Mouse (Mus musculus): ENCODE data around the gene Tmcc1.

DNA sequence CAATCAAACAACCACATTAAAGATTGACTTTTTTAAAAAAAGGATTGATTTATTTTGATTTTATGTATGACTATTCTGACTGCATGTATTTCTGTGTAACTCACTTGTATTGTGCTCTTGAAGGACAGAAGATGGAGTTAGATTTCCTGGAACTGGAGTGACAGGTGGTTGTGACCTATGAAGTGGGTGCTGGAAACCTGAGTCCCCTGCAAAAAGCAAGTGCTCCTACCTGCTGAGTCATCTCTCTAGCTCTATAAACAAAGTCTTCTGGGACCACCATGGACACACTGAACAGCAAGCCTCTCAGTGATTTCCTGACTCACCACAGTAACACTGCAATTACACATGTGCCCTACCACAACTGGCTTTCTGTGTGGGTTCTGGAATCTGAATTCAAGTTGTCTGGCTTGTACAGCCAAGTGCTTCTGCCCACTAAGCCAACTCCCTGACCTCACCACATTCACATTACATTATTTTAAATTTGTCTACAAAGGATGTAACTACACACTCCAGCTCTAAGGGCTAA lies 65.3 kb downstream of the Tmcc1 start:
- no peak for TF ChIP-seq CTCF (IDR thresholded peaks at IDR 0.05; ENCODE audit: borderline replicate concordance, extremely low read depth, insufficient read depth, insufficient read length)
- TF ChIP-seq POLR2A (IDR thresholded peaks at IDR 0.05; ENCODE audit: borderline replicate concordance, extremely low read depth, insufficient read depth, insufficient read length, poor library complexity, severe bottlenecking), result no peak
